In genomic region chr11:115535401-115536037, GRCm38 (mm10) we compare ENCODE assay signal across 8 mouse cellular contexts. TPM values are rescaled to one million over a fixed set of nuclear protein-coding genes. Genes with fewer than 3 reads are reported as not detected.
A peak's percentile ranks its signal among the peaks of the same experiment; 100 is the strongest.
DNase-seq lines count a peak whose midpoint lies in the region; ATAC-seq and TF ChIP-seq lines count a peak whose summit lies in the region.

No protein-coding gene starts in this region.

- peak overlapping the region; percentile 89 for H3K4me2 ChIP-seq in forebrain, embryonic 13.5 days
- H3K4me2 ChIP-seq in lung, embryonic 16.5 days (ENCODE audit: low read depth, low read length), result peak overlapping the region; percentile 67

- peak overlapping the region; percentile 84 to 99 for H3K4me3 ChIP-seq in ES-E14 (ENCODE audit: insufficient read depth in 1 of 2, low read depth in 1 of 2, low read length in 2 of 2, poor library complexity in 1 of 2, severe bottlenecking in 1 of 2)
- H3K4me3 ChIP-seq in forebrain, embryonic 13.5 days, result peak overlapping the region; percentile 97
- peak overlapping the region; percentile 97 for H3K4me3 ChIP-seq in lung, embryonic 16.5 days (ENCODE audit: low read length)

- peaks cover 3 to 6% of the 10 kb centered on the region in 2 experiments for H3K4me1 ChIP-seq in ES-E14 (ENCODE audit: control insufficient read depth in 2 of 2, insufficient read depth in 2 of 2, low read length in 2 of 2, poor library complexity in 1 of 2)
- peaks cover 29% of the 10 kb centered on the region for H3K4me1 ChIP-seq in forebrain, embryonic 13.5 days
- peaks cover 4% of the 10 kb centered on the region for H3K4me1 ChIP-seq in lung, embryonic 16.5 days (replicated peaks; ENCODE audit: control insufficient read depth, insufficient read depth, low read length)

- in situ Hi-C loops in ES-E14 (cut with MboI; ENCODE audit: low sequenced_read_pairs in 2 of 2, unreplicated experiment in 2 of 2), result no loop called here

- H3K36me3 ChIP-seq in ES-E14 (ENCODE audit: control insufficient read depth, insufficient read depth, low read length, poor library complexity, severe bottlenecking), result peaks cover 24% of the 10 kb centered on the region
- H3K36me3 ChIP-seq in forebrain, embryonic 13.5 days (ENCODE audit: poor library complexity, severe bottlenecking), result peaks cover 35% of the 10 kb centered on the region
- H3K36me3 ChIP-seq in lung, embryonic 16.5 days (ENCODE audit: control insufficient read depth, insufficient read depth, low read length), result peaks cover 21% of the 10 kb centered on the region

- H3K27ac ChIP-seq in ES-E14 (ENCODE audit: insufficient read depth, low read depth, low read length, poor library complexity, severe bottlenecking), result peak overlapping the region; percentile 97
- peak overlapping the region; percentile 100 for H3K27ac ChIP-seq in forebrain, embryonic 13.5 days
- peak overlapping the region; percentile 100 for H3K27ac ChIP-seq in lung, embryonic 16.5 days (ENCODE audit: low read length)

- intact Hi-C loops in heart, postnatal 14 days (cut with DNase I), result loop anchor here (1.0 to 5.0 kb wide), 3 partner anchors 21 to 113 kb away; partner anchors contain the start of genes Jpt1 and Kctd2

- WGBS in forebrain, embryonic 13.5 days, result under 1% methylated on average over 41 of the region's 84 CpGs
- WGBS in lung, embryonic 16.5 days, result 0% methylated on average over 44 of the region's 84 CpGs

- H3K9ac ChIP-seq in ES-E14 (ENCODE audit: insufficient read depth, low read depth, low read length, poor library complexity, severe bottlenecking), result peak overlapping the region; percentile 99
- peak overlapping the region; percentile 98 for H3K9ac ChIP-seq in forebrain, embryonic 13.5 days
- H3K9ac ChIP-seq in lung, embryonic 16.5 days (ENCODE audit: low read length), result peak overlapping the region; percentile 99

- ATAC-seq in forebrain, embryonic 13.5 days, result peak; percentile 73
- ATAC-seq in lung, embryonic 16.5 days (ENCODE audit: low read depth), result peak; percentile 81

- DNase-seq in ES-E14 (ENCODE audit: low read depth, low spot score), result no peak
- DNase-seq in c-Kit-positive CD71-positive TER-119-positive erythroid progenitor cells, embryonic 14.5 days (ENCODE audit: low spot score), result peak; percentile 41
- DNase-seq in heart, postnatal 14 days, result peak; percentile 77 to 83
- peak; percentile 32 to 58 for DNase-seq in layer of hippocampus, adult 18-20 months (ENCODE audit: low spot score in 2 of 2)
- DNase-seq in ovary, adult 18-20 months (ENCODE audit: low spot score), result peak; percentile 38
- peak; percentile 81 for DNase-seq in thymus, postnatal 0 days (ENCODE audit: low spot score)

- H3K9me3 ChIP-seq in ES-E14 (ENCODE audit: control insufficient read depth, insufficient read depth, low read depth, low read length), result no peaks in the 10 kb centered on the region
- H3K9me3 ChIP-seq in forebrain, embryonic 13.5 days (replicated peaks), result no peaks in the 10 kb centered on the region
- H3K9me3 ChIP-seq in lung, embryonic 16.5 days (ENCODE audit: control insufficient read depth, low read length), result no peaks in the 10 kb centered on the region

- H3K27me3 ChIP-seq in forebrain, embryonic 13.5 days, result no peaks in the 10 kb centered on the region
- no peaks in the 10 kb centered on the region for H3K27me3 ChIP-seq in lung, embryonic 16.5 days (ENCODE audit: control insufficient read depth, insufficient read depth, low read depth, low read length)

TF ChIP-seq in ES-E14, 5 proteins besides CTCF, POLR2A, EP300 and RAD21:
- TF ChIP-seq MAFK (IDR thresholded peaks at IDR 0.05; ENCODE audit: insufficient read depth, low read depth, low read length) (no peak), ZNF384 (IDR thresholded peaks at IDR 0.05; ENCODE audit: low read depth, low read length) (no peak), CHD2 (IDR thresholded peaks at IDR 0.05; ENCODE audit: low read depth, low read length) (no peak), HCFC1 (IDR thresholded peaks at IDR 0.05; ENCODE audit: borderline replicate concordance, insufficient read depth, low read length) (no peak)

RNA-seq across cellular contexts. Expression of gene Sumo2, which starts 0.6 kb away (rescaled TPM):
- total RNA-seq in ES-E14 (2012; rRNA removed), result 325 and 579 TPM in 2 replicates
- polyA plus RNA-seq in forebrain, embryonic 13.5 days (2015; fragmentation: Nextera tagmentation; extraction: Ambion mirVana), result 1,485 and 1,571 TPM in 2 replicates
- total RNA-seq in heart, postnatal 14 days (2021), result 100 to 1,000 TPM; 165 to 189 TPM
- total RNA-seq in layer of hippocampus, adult 18-20 months (2021), result 100 to 1,000 TPM; 307 to 316 TPM
- polyA plus RNA-seq in lung, embryonic 16.5 days (2015; fragmentation: Nextera tagmentation; extraction: Ambion mirVana), result 889 and 930 TPM in 2 replicates
- 1,265 and 1,278 TPM in 2 replicates for polyA plus RNA-seq in thymus, postnatal 0 days (2015; fragmentation: Nextera tagmentation; extraction: Ambion mirVana)

RNA-seq across cellular contexts. Expression of gene Jpt1, which starts 21.3 kb away (rescaled TPM):
- 164 and 205 TPM in 2 replicates for total RNA-seq in ES-E14 (2012; rRNA removed)
- 1,632 and 1,660 TPM in 2 replicates for polyA plus RNA-seq in forebrain, embryonic 13.5 days (2015; fragmentation: Nextera tagmentation; extraction: Ambion mirVana)
- 100 to 1,000 TPM; 159 to 196 TPM for total RNA-seq in heart, postnatal 14 days (2021)
- 100 to 1,000 TPM; 136 to 139 TPM for total RNA-seq in layer of hippocampus, adult 18-20 months (2021)
- 460 and 462 TPM in 2 replicates for polyA plus RNA-seq in lung, embryonic 16.5 days (2015; fragmentation: Nextera tagmentation; extraction: Ambion mirVana)
- 603 and 612 TPM in 2 replicates for polyA plus RNA-seq in thymus, postnatal 0 days (2015; fragmentation: Nextera tagmentation; extraction: Ambion mirVana)

RNA-seq across cellular contexts. Expression of gene Nup85, which starts 28.7 kb away (rescaled TPM):
- 279 and 312 TPM in 2 replicates for total RNA-seq in ES-E14 (2012; rRNA removed)
- 161 and 179 TPM in 2 replicates for polyA plus RNA-seq in forebrain, embryonic 13.5 days (2015; fragmentation: Nextera tagmentation; extraction: Ambion mirVana)
- total RNA-seq in heart, postnatal 14 days (2021), result 10 to 100 TPM; 20.9 to 22.3 TPM
- 10 to 100 TPM; 46.8 to 48.6 TPM for total RNA-seq in layer of hippocampus, adult 18-20 months (2021)
- polyA plus RNA-seq in lung, embryonic 16.5 days (2015; fragmentation: Nextera tagmentation; extraction: Ambion mirVana), result 158 and 165 TPM in 2 replicates
- polyA plus RNA-seq in thymus, postnatal 0 days (2015; fragmentation: Nextera tagmentation; extraction: Ambion mirVana), result 148 and 163 TPM in 2 replicates

RNA-seq across cellular contexts. Expression of gene Nt5c, which starts 43.9 kb away (rescaled TPM):
- total RNA-seq in ES-E14 (2012; rRNA removed), result 37.2 and 50.5 TPM in 2 replicates
- 87.0 and 91.1 TPM in 2 replicates for polyA plus RNA-seq in forebrain, embryonic 13.5 days (2015; fragmentation: Nextera tagmentation; extraction: Ambion mirVana)
- total RNA-seq in heart, postnatal 14 days (2021), result 10 to 100 TPM; 15.2 to 17.3 TPM
- total RNA-seq in layer of hippocampus, adult 18-20 months (2021), result 10 to 100 TPM; 66.5 to 66.8 TPM
- polyA plus RNA-seq in lung, embryonic 16.5 days (2015; fragmentation: Nextera tagmentation; extraction: Ambion mirVana), result 71.0 and 74.7 TPM in 2 replicates
- polyA plus RNA-seq in thymus, postnatal 0 days (2015; fragmentation: Nextera tagmentation; extraction: Ambion mirVana), result 210 and 221 TPM in 2 replicates
